Mouse (Mus musculus) heart, adult 9 months (tissue): Measurements from ENCODE around the gene 4930438A08Rik.
A peak's percentile ranks its signal among the peaks of the same experiment; 100 is the strongest.
"Not testable (repeated sequence)": the region's sequence is repeated elsewhere in the genome, so short reads cannot be mapped to it uniquely, and the experiment has no call there.

Source experiments
- DNase-seq, 2 experiments: peaks; one replicate each; pipeline ENCODE4 v3.0.0; 2022; ENCODE audit warnings: low spot score in 2 of 2

4930438A08Rik gene

GRCm38 (mm10) chr11:58281970-58282496 lies 7.4 kb downstream of the 4930438A08Rik start:
- no peak for DNase-seq

GRCm38 (mm10) chr11:58282518-58282917 lies 7.9 kb downstream of the 4930438A08Rik start:
- DNase-seq, result no peak

GRCm38 (mm10) chr11:58289992-58290682 lies 15.5 kb downstream of the 4930438A08Rik start:
- DNase-seq, result no peak

- no peak for DNase-seq
Observed at GRCm38 (mm10) chr11:58290812-58291211, 16.2 kb downstream of the 4930438A08Rik start.

- DNase-seq, result no peak
Observed at GRCm38 (mm10) chr11:58292791-58293190, 18.2 kb downstream of the 4930438A08Rik start.

GRCm38 (mm10) chr11:58297396-58297795 lies 22.8 kb downstream of the 4930438A08Rik start:
- no peak for DNase-seq

- DNase-seq, result peak; percentile 60 to 64
Observed at GRCm38 (mm10) chr11:58301057-58301456, 26.5 kb downstream of the 4930438A08Rik start.

GRCm38 (mm10) chr11:58301837-58302754 lies 27.5 kb downstream of the 4930438A08Rik start:
- DNase-seq, result peak; percentile 94 to 98

- no peak for DNase-seq
Observed at GRCm38 (mm10) chr11:58302774-58303445, 28.3 kb downstream of the 4930438A08Rik start.

GRCm38 (mm10) chr11:58303594-58303993 lies 29.0 kb downstream of the 4930438A08Rik start:
- no peak for DNase-seq

GRCm38 (mm10) chr11:58305299-58305698 lies 30.7 kb downstream of the 4930438A08Rik start:
- not testable (repeated sequence) for DNase-seq

GRCm38 (mm10) chr11:58306860-58307308 lies 32.3 kb downstream of the 4930438A08Rik start, which contains the start of gene Zfp692:
Gene Zfp692 (plus strand): TSS chr11:58307069.
- DNase-seq, result peak; percentile 93 to 94

GRCm38 (mm10) chr11:58307411-58308080 lies 32.9 kb downstream of the 4930438A08Rik start:
- DNase-seq, result peak; percentile 42 to 51

- no peak for DNase-seq
Observed at GRCm38 (mm10) chr11:58308661-58309060, 34.1 kb downstream of the 4930438A08Rik start.

- DNase-seq, result no peak
Observed at GRCm38 (mm10) chr11:58314069-58314468, 39.5 kb downstream of the 4930438A08Rik start.

- no peak for DNase-seq
Observed at GRCm38 (mm10) chr11:58315536-58316168, 41.1 kb downstream of the 4930438A08Rik start.

GRCm38 (mm10) chr11:58316344-58316743 lies 41.7 kb downstream of the 4930438A08Rik start:
- no peak for DNase-seq

GRCm38 (mm10) chr11:58316768-58317390 lies 42.3 kb downstream of the 4930438A08Rik start:
- DNase-seq, result no peak

GRCm38 (mm10) chr11:58322824-58323569 lies 48.4 kb downstream of the 4930438A08Rik start:
- DNase-seq, result peak; percentile 97 to 98
